Mouse (Mus musculus) brain, embryonic 14.5 days (tissue): ENCODE data around the gene Fam160a1.

Experiments
- CTCF ChIP-seq: fragments of 200-500 bp; IDR thresholded peaks from 2 replicates; pipeline ENCODE4 v1.5.1; 2012; ENCODE audit warnings: inconsistent platforms, mild to moderate bottlenecking, moderate library complexity, borderline replicate concordance; ENCODE audit not compliant: insufficient read depth, insufficient read length; ENCODE audit errors: extremely low read depth
- POLR2A ChIP-seq: fragments of 200-500 bp; IDR thresholded peaks from 2 replicates; pipeline ENCODE4 v1.6.1; 2012; ENCODE audit warnings: mild to moderate bottlenecking, inconsistent platforms, borderline replicate concordance; ENCODE audit not compliant: poor library complexity, insufficient read depth, insufficient read length, severe bottlenecking; ENCODE audit errors: extremely low read depth

GRCm38 (mm10) chr3:85677952-85678351 is 139.1 kb downstream of the Fam160a1 start:
- TF ChIP-seq POLR2A (no peak), CTCF (no peak)
